In genomic region chr2:152804408-152805110, GRCm38 (mm10) we compare ENCODE assay signal across 9 mouse cellular contexts. TPM values are rescaled to one million over a fixed set of nuclear protein-coding genes. Genes with fewer than 3 reads are reported as not detected.
DNase-seq lines count a peak whose midpoint lies in the region; ATAC-seq and TF ChIP-seq lines count a peak whose summit lies in the region.
"Had no signal": no experiment of that assay in that cellular context is flagged by ENCODE, and none has a peak within 500 bp of the region (broad histone marks: within the 10 kb centered on the region; RNA-seq: fewer than 3 reads in every experiment).

No protein-coding gene starts in this region.

- peaks cover 28% of the 10 kb centered on the region; the same call in 1 of the 2 replicates for H3K79me2 ChIP-seq in liver, adult 2 months (ENCODE audit: control insufficient read depth, insufficient read depth, low read length)

- ATAC-seq in heart, embryonic 13.5 days (ENCODE audit: extremely low read depth, insufficient number of reproducible peaks, low FRiP score, low TSS enrichment) = no peak
- ATAC-seq in hindbrain, embryonic 12.5 days (ENCODE audit: low FRiP score) = peak; percentile 50; the same call in 1 of the 2 replicates
- ATAC-seq in stomach, embryonic 15.5 days (ENCODE audit: insufficient read depth, low FRiP score, low read depth) = peak; percentile 77

- no peak for TF ChIP-seq POLR2A in liver, adult 2 months (IDR thresholded peaks at IDR 0.05; ENCODE audit: extremely low read depth, insufficient read depth, low read length)

- TF ChIP-seq CTCF in liver, adult 2 months (IDR thresholded peaks at IDR 0.05; ENCODE audit: low read depth, low read length) = no peak

- peak overlapping the region; percentile 45 for H3K9ac ChIP-seq in heart, embryonic 13.5 days
- no peak overlapping the region for H3K9ac ChIP-seq in hindbrain, embryonic 12.5 days
- no peak overlapping the region for H3K9ac ChIP-seq in liver, adult 2 months (ENCODE audit: low read depth, low read length)
- H3K9ac ChIP-seq in stomach, embryonic 15.5 days = no peak overlapping the region

- H3K4me2 ChIP-seq in heart, embryonic 13.5 days = peak overlapping the region; percentile 44
- H3K4me2 ChIP-seq in hindbrain, embryonic 12.5 days (replicated peaks) = peak overlapping the region; percentile 17; the same call in 1 of the 2 replicates
- H3K4me2 ChIP-seq in stomach, embryonic 15.5 days = no peak overlapping the region; the same call in 1 of the 2 replicates

- DNase-seq in heart, postnatal 36 days = no peak
- peak; percentile 95 for DNase-seq in cerebellum, postnatal 10 days
- peak; percentile 57 for DNase-seq in liver, adult 2 months (ENCODE audit: extremely low read depth, low read depth, low spot score)
- DNase-seq in testis, postnatal 14 days (ENCODE audit: low spot score) = no peak
- DNase-seq in urinary bladder, postnatal 10 days (ENCODE audit: low spot score) = no peak

- no peaks in the 10 kb centered on the region for H3K9me3 ChIP-seq in heart, embryonic 13.5 days
- H3K9me3 ChIP-seq in hindbrain, embryonic 12.5 days (replicated peaks) = no peaks in the 10 kb centered on the region
- H3K9me3 ChIP-seq in stomach, embryonic 15.5 days = no peaks in the 10 kb centered on the region

- intact Hi-C loops in heart, postnatal 36 days (cut with DNase I) = no loop called here

- H3K4me3 ChIP-seq in heart, embryonic 13.5 days = no peak overlapping the region
- H3K4me3 ChIP-seq in hindbrain, embryonic 12.5 days = no peak overlapping the region
- no peak overlapping the region for H3K4me3 ChIP-seq in liver, adult 2 months (ENCODE audit: insufficient read depth, low read depth, low read length)
- H3K4me3 ChIP-seq in stomach, embryonic 15.5 days (replicated peaks) = no peak overlapping the region

- H3K4me1 ChIP-seq in heart, embryonic 13.5 days = peaks cover 53% of the 10 kb centered on the region
- peaks cover 22% of the 10 kb centered on the region for H3K4me1 ChIP-seq in hindbrain, embryonic 12.5 days
- peaks cover 33% of the 10 kb centered on the region for H3K4me1 ChIP-seq in liver, adult 2 months (ENCODE audit: control insufficient read depth, insufficient read depth, low read length)
- H3K4me1 ChIP-seq in stomach, embryonic 15.5 days = peaks cover 10% of the 10 kb centered on the region

- H3K36me3 ChIP-seq in heart, embryonic 13.5 days = no peaks in the 10 kb centered on the region; the same call in 1 of the 2 replicates
- no peaks in the 10 kb centered on the region for H3K36me3 ChIP-seq in hindbrain, embryonic 12.5 days
- no peaks in the 10 kb centered on the region for H3K36me3 ChIP-seq in liver, adult 2 months (ENCODE audit: control insufficient read depth, insufficient read depth, low read length)
- H3K36me3 ChIP-seq in stomach, embryonic 15.5 days = no peaks in the 10 kb centered on the region; the same call in 1 of the 2 replicates

- H3K27ac ChIP-seq in heart, embryonic 13.5 days (replicated peaks) = peak overlapping the region; percentile 58
- peak overlapping the region; percentile 24 for H3K27ac ChIP-seq in hindbrain, embryonic 12.5 days
- peak overlapping the region; percentile 66 for H3K27ac ChIP-seq in liver, adult 2 months (replicated peaks; ENCODE audit: insufficient read depth, low read depth, low read length)
- peak overlapping the region; percentile 86 for H3K27ac ChIP-seq in stomach, embryonic 15.5 days

- WGBS in heart, embryonic 13.5 days = 13% methylated on average over 6 of the region's 6 CpGs
- 13% methylated on average over 6 of the region's 6 CpGs for WGBS in hindbrain, embryonic 12.5 days
- WGBS in liver, adult 2 months = 18% methylated on average over 6 of the region's 6 CpGs
- 7% methylated on average over 6 of the region's 6 CpGs for WGBS in stomach, embryonic 15.5 days

- no peaks in the 10 kb centered on the region for H3K27me3 ChIP-seq in heart, embryonic 13.5 days (replicated peaks)
- no peaks in the 10 kb centered on the region for H3K27me3 ChIP-seq in hindbrain, embryonic 12.5 days
- H3K27me3 ChIP-seq in liver, adult 2 months (ENCODE audit: control insufficient read depth, insufficient read depth, low read length) = no peaks in the 10 kb centered on the region
- no peaks in the 10 kb centered on the region for H3K27me3 ChIP-seq in stomach, embryonic 15.5 days (replicated peaks)

RNA-seq across cellular contexts. Expression of gene Bcl2l1, which starts 27.0 kb away (rescaled TPM):
- 59.6 and 62.8 TPM in 2 replicates for polyA plus RNA-seq in heart, embryonic 13.5 days (2015; fragmentation: Nextera tagmentation; extraction: Ambion mirVana)
- total RNA-seq in heart, postnatal 36 days (2021) = 10 to 100 TPM; 52.5 to 73.5 TPM
- polyA plus RNA-seq in hindbrain, embryonic 12.5 days (2016; fragmentation: Nextera tagmentation; extraction: Ambion mirVana) = 155 and 166 TPM in 2 replicates
- 14.9 and 16.1 TPM in 2 replicates for total RNA-seq in liver, adult 2 months (2014; rRNA removed)
- 30.4 and 33.8 TPM in 2 replicates for polyA plus RNA-seq in liver, adult 2 months (2012; rRNA removed)
- 69.8 and 75.7 TPM in 2 replicates for polyA plus RNA-seq in stomach, embryonic 15.5 days (2015; fragmentation: Nextera tagmentation; extraction: Ambion mirVana)

RNA-seq across cellular contexts. Expression of gene Tpx2, which starts 43.2 kb away (rescaled TPM):
- polyA plus RNA-seq in heart, embryonic 13.5 days (2015; fragmentation: Nextera tagmentation; extraction: Ambion mirVana) = 51.1 and 55.5 TPM in 2 replicates
- total RNA-seq in heart, postnatal 36 days (2021) = 1 to 10 TPM in 1 of 2 experiments, under 1 TPM in 1; 0.89 to 1.6 TPM
- 81.5 and 87.9 TPM in 2 replicates for polyA plus RNA-seq in hindbrain, embryonic 12.5 days (2016; fragmentation: Nextera tagmentation; extraction: Ambion mirVana)
- 0.18 and 1.1 TPM in 2 replicates for total RNA-seq in liver, adult 2 months (2014; rRNA removed)
- polyA plus RNA-seq in liver, adult 2 months (2012; rRNA removed) = 0.04 TPM in 1 of 2 replicates, not detected in the other
- polyA plus RNA-seq in stomach, embryonic 15.5 days (2015; fragmentation: Nextera tagmentation; extraction: Ambion mirVana) = 66.5 TPM in 2 replicates

RNA-seq across cellular contexts. Expression of gene Cox4i2, which starts 50.6 kb away (rescaled TPM):
- polyA plus RNA-seq in heart, embryonic 13.5 days (2015; fragmentation: Nextera tagmentation; extraction: Ambion mirVana) = 11.8 and 13.4 TPM in 2 replicates
- total RNA-seq in heart, postnatal 36 days (2021) = 10 to 100 TPM; 13.1 to 16.0 TPM
- polyA plus RNA-seq in hindbrain, embryonic 12.5 days (2016; fragmentation: Nextera tagmentation; extraction: Ambion mirVana) = 5.0 and 5.3 TPM in 2 replicates
- not detected in 2 replicates for total RNA-seq in liver, adult 2 months (2014; rRNA removed)
- 0.22 and 0.31 TPM in 2 replicates for polyA plus RNA-seq in liver, adult 2 months (2012; rRNA removed)
- polyA plus RNA-seq in stomach, embryonic 15.5 days (2015; fragmentation: Nextera tagmentation; extraction: Ambion mirVana) = 19.0 and 19.5 TPM in 2 replicates
- total RNA-seq: neutrophil, adult 5-6 weeks had no signal

Comparison
In these comparisons a context has a peak if more than half of its experiments do, and no peak if none do; other contexts are left out.
1. H3K27ac ChIP-seq: peak in every context shown above with its lines; median percentile 86 in stomach, embryonic 15.5 days; 66 in liver, adult 2 months; 58 in heart, embryonic 13.5 days; 24 in hindbrain, embryonic 12.5 days.
2. DNase-seq: peak in cerebellum, postnatal 10 days (2 of 2) and liver, adult 2 months (single experiment); none in heart, postnatal 36 days (0 of 2), testis, postnatal 14 days (single experiment) and urinary bladder, postnatal 10 days (single experiment).
3. RNA of gene Tpx2, which starts 43.2 kb away (polyA plus RNA-seq): 81.5 to 87.9 TPM in hindbrain, embryonic 12.5 days, 66.5 TPM in stomach, embryonic 15.5 days and 51.1 to 55.5 TPM in heart, embryonic 13.5 days; 0.04 TPM in liver, adult 2 months; every median in the first group is over 10 times any median in the second.